Mouse (Mus musculus) small intestine, adult 2 months (tissue): ENCODE measurements at regions not wholly inside any gene's neighbourhood (a gene's known extent, or its start where the extent isn't known, plus 50 kb on each side); places are given as distances from the start of the nearest gene placed in this dataset.

Experiments
- CTCF ChIP-seq: fragments of 200-500 bp; IDR thresholded peaks from 2 replicates; pipeline ENCODE4 v1.5.1; 2012; ENCODE audit warnings: low read depth, mild to moderate bottlenecking, control low read depth, inconsistent platforms, low read length, moderate library complexity, mixed read lengths; ENCODE audit not compliant: insufficient replicate concordance, insufficient read length; ENCODE audit errors: extremely low read depth
- POLR2A ChIP-seq: fragments of 200-500 bp; IDR thresholded peaks from 2 replicates; pipeline ENCODE4 v1.6.1; 2012; ENCODE audit warnings: low read depth, mild to moderate bottlenecking, control low read depth, inconsistent platforms, low read length, moderate library complexity

- no peak for TF ChIP-seq CTCF
- no peak for TF ChIP-seq POLR2A
These were observed 172.7 kb upstream of the Gm11114 start for GRCm38 (mm10) chr9:85139891-85140290.
